Comparison of ENCODE assay signal across 36 mouse cellular contexts in genomic region chr14:104477616-104478015, GRCm38 (mm10). TPM values are rescaled to one million over a fixed set of nuclear protein-coding genes. Genes with fewer than 3 reads are reported as not detected.
"Had no signal": no experiment of that assay in that cellular context is flagged by ENCODE, and none has a peak within 500 bp of the region (broad histone marks: within the 10 kb centered on the region; RNA-seq: fewer than 3 reads in every experiment).

No protein-coding gene starts in this region.

- ATAC-seq: liver, embryonic 12.5 days; liver, postnatal 0 days; lung, postnatal 0 days; midbrain, embryonic 13.5 days; midbrain, embryonic 15.5 days; midbrain, embryonic 16.5 days had no signal

- H3K9ac ChIP-seq: limb, embryonic 12.5 days; limb, embryonic 13.5 days; limb, embryonic 15.5 days; liver, embryonic 12.5 days; liver, embryonic 13.5 days; liver, embryonic 14.5 days; liver, embryonic 15.5 days; liver, postnatal 0 days; lung, embryonic 14.5 days; lung, embryonic 15.5 days; midbrain, embryonic 12.5 days; midbrain, embryonic 13.5 days; midbrain, embryonic 15.5 days; neural tube, embryonic 12.5 days had no signal

- DNase-seq: left cerebral cortex, postnatal 4 days; liver; liver, embryonic 13.5 days; liver, postnatal 0 days; lung, adult 18-20 months; lung, adult 2 months; lung, embryonic 14.5 days; lung, postnatal 10 days; lung, postnatal 14 days; lung, postnatal 36 days; lung, postnatal 4 days; midbrain, embryonic 14.5 days had no signal

- H3K9me3 ChIP-seq: limb, embryonic 10.5 days; limb, embryonic 12.5 days; limb, embryonic 13.5 days; limb, embryonic 15.5 days; liver, embryonic 12.5 days; liver, embryonic 13.5 days; liver, embryonic 15.5 days; lung, embryonic 15.5 days; megakaryocyte, embryonic 14.5 days; midbrain, embryonic 12.5 days; midbrain, embryonic 13.5 days; midbrain, embryonic 15.5 days; neural tube, embryonic 12.5 days had no signal

- H3K4me3 ChIP-seq: left cerebral cortex, adult 2 months; limb, embryonic 10.5 days; limb, embryonic 12.5 days; limb, embryonic 13.5 days; limb, embryonic 15.5 days; liver, embryonic 12.5 days; liver, embryonic 13.5 days; liver, embryonic 15.5 days; lung, embryonic 15.5 days; megakaryocyte, embryonic 14.5 days; midbrain, embryonic 12.5 days; midbrain, embryonic 13.5 days; midbrain, embryonic 15.5 days; myocyte; neural tube, embryonic 12.5 days had no signal

- H3K4me2 ChIP-seq: limb, embryonic 12.5 days; limb, embryonic 13.5 days; limb, embryonic 15.5 days; liver, embryonic 11.5 days; liver, embryonic 12.5 days; liver, embryonic 13.5 days; liver, embryonic 15.5 days; lung, embryonic 14.5 days; lung, embryonic 15.5 days; midbrain, embryonic 12.5 days; midbrain, embryonic 13.5 days; midbrain, embryonic 15.5 days; neural tube, embryonic 12.5 days had no signal

- H3K4me1 ChIP-seq: liver, embryonic 13.5 days had no signal

- H3K27ac ChIP-seq: left cerebral cortex, adult 2 months; limb, embryonic 10.5 days; limb, embryonic 12.5 days; limb, embryonic 13.5 days; limb, embryonic 15.5 days; liver, embryonic 12.5 days; liver, embryonic 13.5 days; liver, embryonic 14.5 days; liver, embryonic 15.5 days; lung, embryonic 15.5 days; macrophage; midbrain, embryonic 12.5 days; midbrain, embryonic 13.5 days; midbrain, embryonic 15.5 days; neural tube, embryonic 12.5 days had no signal

RNA-seq across cellular contexts. Expression of gene Pou4f1, which starts 9.8 kb away (rescaled TPM):
- total RNA-seq: left cerebral cortex, adult 2 months; left cerebral cortex, postnatal 36 days; liver, adult 2 months; megakaryocyte, adult 5-6 weeks; monocyte, adult 5-6 weeks had no signal
- polyA plus RNA-seq: liver, adult 2 months; liver, embryonic 16.5 days; macrophage had no signal
